ENCODE assay signal across 9 mouse cellular contexts in genomic region chr5:127336048-127336907, GRCm38 (mm10).
DNase-seq lines count a peak whose midpoint lies in the region; ATAC-seq lines count a peak whose summit lies in the region.
"Had no signal": no experiment of that assay in that cellular context is flagged by ENCODE, and none has a peak within 500 bp of the region (broad histone marks: within the 10 kb centered on the region; RNA-seq: fewer than 3 reads in every experiment).

No protein-coding gene starts in this region.

- peak; percentile 60; the same call in 1 of the 2 replicates for ATAC-seq in kidney, embryonic 16.5 days (ENCODE audit: low FRiP score, low TSS enrichment)

- no peaks in the 10 kb centered on the region for H3K9me3 ChIP-seq in kidney, embryonic 16.5 days (ENCODE audit: low read length)
- H3K9me3 ChIP-seq: liver, embryonic 13.5 days had no signal

- no peak overlapping the region; the same call in 1 of the 2 replicates for H3K4me3 ChIP-seq in kidney, embryonic 16.5 days (ENCODE audit: low read length)
- H3K4me3 ChIP-seq: liver, embryonic 13.5 days had no signal

- H3K27me3 ChIP-seq in kidney, embryonic 16.5 days (ENCODE audit: insufficient read depth, low read length): no peaks in the 10 kb centered on the region
- H3K27me3 ChIP-seq: liver, embryonic 13.5 days had no signal

- H3K4me2 ChIP-seq in kidney, embryonic 16.5 days (replicated peaks; ENCODE audit: low read depth, low read length): peak overlapping the region; percentile 37
- H3K4me2 ChIP-seq: liver, embryonic 13.5 days had no signal

- no peak overlapping the region for H3K9ac ChIP-seq in kidney, embryonic 16.5 days (replicated peaks; ENCODE audit: low read length)
- H3K9ac ChIP-seq: liver, embryonic 13.5 days had no signal

- H3K27ac ChIP-seq in kidney, embryonic 16.5 days (ENCODE audit: low read length): no peak overlapping the region
- H3K27ac ChIP-seq: liver, embryonic 13.5 days had no signal

- no peak for DNase-seq in kidney, adult 9 months
- DNase-seq in embryo, embryonic 10.5 days (ENCODE audit: low spot score): peak; percentile 79
- DNase-seq in heart, adult 9 months (ENCODE audit: low spot score in 2 of 2): peak; percentile 51 to 53
- peak; percentile 65 for DNase-seq in kidney, postnatal 10 days
- peak; percentile 73 for DNase-seq in mesoderm, embryonic 11.5 days (ENCODE audit: low read depth, low spot score)
- DNase-seq in thymus, postnatal 4 days: no peak
- no peak for DNase-seq in natural killer cell, adult 2 months (ENCODE audit: low spot score in 2 of 2)
- DNase-seq: liver, embryonic 13.5 days had no signal

- H3K36me3 ChIP-seq in kidney, embryonic 16.5 days (ENCODE audit: insufficient read depth, low read length): no peaks in the 10 kb centered on the region
- H3K36me3 ChIP-seq: liver, embryonic 13.5 days had no signal

- H3K4me1 ChIP-seq in kidney, embryonic 16.5 days (ENCODE audit: insufficient read depth, low read length): peaks cover 21% of the 10 kb centered on the region; the same call in 1 of the 2 replicates
- H3K4me1 ChIP-seq: liver, embryonic 13.5 days had no signal

- 9% methylated on average over 15 of the region's 15 CpGs for WGBS in kidney, embryonic 16.5 days

Comparison
In these comparisons a context has a peak if more than half of its experiments do, and no peak if none do; other contexts are left out.
1. DNase-seq: peak in embryo, embryonic 10.5 days (single experiment), heart, adult 9 months (2 of 2), kidney, postnatal 10 days (single experiment) and mesoderm, embryonic 11.5 days (single experiment); none in kidney, adult 9 months (single experiment), thymus, postnatal 4 days (single experiment) and natural killer cell, adult 2 months (0 of 2).